Mouse (Mus musculus): ENCODE measurements around the gene Btg2.

Gene Btg2

GRCm38 (mm10) chr1:134076789-134077188 lies 2.1 kb downstream of the Btg2 start:
- peak; percentile 50 for DNase-seq

- no peak for DNase-seq
Observed at GRCm38 (mm10) chr1:134075532-134075931, 3.4 kb downstream of the Btg2 start.

GRCm38 (mm10) chr1:134074606-134075005 lies 4.3 kb downstream of the Btg2 start:
- no peak for DNase-seq

GRCm38 (mm10) chr1:134074184-134074583 lies 4.7 kb downstream of the Btg2 start:
- DNase-seq, result no peak

- DNase-seq, result no peak
Observed at GRCm38 (mm10) chr1:134073658-134074057, 5.3 kb downstream of the Btg2 start.

GRCm38 (mm10) chr1:134073061-134073564 lies 5.8 kb downstream of the Btg2 start:
- DNase-seq, result no peak

- no peak for DNase-seq
Observed at GRCm38 (mm10) chr1:134071411-134072018, 7.4 kb downstream of the Btg2 start.

GRCm38 (mm10) chr1:134070099-134070669 lies 8.7 kb downstream of the Btg2 start:
- DNase-seq, result no peak

GRCm38 (mm10) chr1:134067143-134067619 lies 11.7 kb downstream of the Btg2 start:
- no peak for DNase-seq

GRCm38 (mm10) chr1:134066554-134066953 lies 12.4 kb downstream of the Btg2 start:
- no peak for DNase-seq

- no peak for DNase-seq
Observed at GRCm38 (mm10) chr1:134065241-134065809, 13.6 kb downstream of the Btg2 start.

- no peak for DNase-seq
Observed at GRCm38 (mm10) chr1:134064296-134064831, 14.6 kb downstream of the Btg2 start.

GRCm38 (mm10) chr1:134063773-134064125 lies 15.2 kb downstream of the Btg2 start:
- DNase-seq, result no peak

GRCm38 (mm10) chr1:134063086-134063772 lies 15.7 kb downstream of the Btg2 start:
- peak; percentile 64 for DNase-seq

- DNase-seq, result no peak
Observed at GRCm38 (mm10) chr1:134062411-134063085, 16.4 kb downstream of the Btg2 start.

GRCm38 (mm10) chr1:134061915-134062314 lies 17.0 kb downstream of the Btg2 start:
- DNase-seq, result no peak

GRCm38 (mm10) chr1:134060849-134061569 lies 17.9 kb downstream of the Btg2 start:
- DNase-seq, result peak; percentile 93

- peak; percentile 49 for DNase-seq
Observed at GRCm38 (mm10) chr1:134059739-134060695, 18.9 kb downstream of the Btg2 start.

GRCm38 (mm10) chr1:134058870-134059269 lies 20.1 kb downstream of the Btg2 start:
- peak; percentile 33 for DNase-seq

- peak; percentile 8 for DNase-seq
Observed at GRCm38 (mm10) chr1:134057736-134058135, 21.2 kb downstream of the Btg2 start.

GRCm38 (mm10) chr1:134056285-134056684 lies 22.6 kb downstream of the Btg2 start:
- DNase-seq, result no peak

Measured in cerebellum, adult 9-11 months (tissue).